Mouse (Mus musculus) liver, postnatal 0 days (tissue): Measurements from ENCODE around the gene Baz1a.
A peak's percentile ranks its signal among the peaks of the same experiment; 100 is the strongest.

Experiments
- CTCF ChIP-seq: sonication (generic); IDR thresholded peaks from 2 replicates; pipeline ENCODE4 v1.5.1; 2016; ENCODE audit warnings: antibody characterized with exemption, low read depth
- EP300 ChIP-seq: IDR thresholded peaks from 2 replicates; pipeline ENCODE4 v1.6.1; 2016; ENCODE audit warnings: antibody characterized with exemption, low read depth, mild to moderate bottlenecking

DNA sequence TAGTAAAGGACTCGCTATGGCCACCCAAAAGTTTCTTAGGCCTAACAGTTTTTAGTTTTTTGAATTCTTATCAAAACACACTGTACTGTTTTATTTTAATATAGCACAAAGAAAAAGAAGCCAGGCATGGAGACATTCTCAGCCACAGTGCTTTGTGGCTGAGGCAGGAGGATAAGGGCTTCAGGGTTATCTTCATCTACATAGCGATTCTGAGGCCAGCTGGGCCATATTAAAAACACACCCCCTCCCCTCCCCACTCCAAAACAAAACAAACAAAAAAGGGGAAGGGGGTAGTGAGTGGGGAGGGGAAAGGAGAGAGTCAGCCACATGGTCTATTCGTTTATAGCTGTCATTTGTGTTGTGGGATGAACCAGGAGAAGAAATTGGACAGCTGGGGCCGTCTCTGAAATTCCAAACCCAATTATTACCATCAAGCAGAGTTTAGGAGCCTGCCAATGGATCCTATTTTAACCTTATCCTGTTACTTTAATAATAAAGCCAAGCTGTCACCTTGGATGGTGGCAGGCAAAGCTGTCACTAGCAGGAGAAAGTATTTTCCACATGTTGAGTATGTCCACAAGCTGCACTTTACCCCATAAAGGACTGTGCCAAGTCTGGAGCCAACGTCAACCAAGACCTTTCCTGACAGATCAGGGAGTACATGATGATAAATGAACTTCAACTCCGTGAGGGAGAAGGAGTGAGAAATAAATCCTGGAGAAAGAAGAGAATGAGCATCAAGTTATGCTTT lies 44.9 kb upstream of the Baz1a start:
- TF ChIP-seq CTCF (no peak), EP300 (peak; percentile 39; the same call in 1 of the 2 replicates)
